Mouse (Mus musculus): ENCODE results near the gene Krtap6-2.
A peak's percentile ranks its signal among the peaks of the same experiment; 100 is the strongest.

Gene Krtap6-2

GRCm38 (mm10) chr16:89420011-89420410 is at the start of gene Krtap6-2:
Krtap6-2 (minus strand) TSS chr16:89420111.
- DNase-seq (ENCODE audit: low spot score), result no peak

DNA sequence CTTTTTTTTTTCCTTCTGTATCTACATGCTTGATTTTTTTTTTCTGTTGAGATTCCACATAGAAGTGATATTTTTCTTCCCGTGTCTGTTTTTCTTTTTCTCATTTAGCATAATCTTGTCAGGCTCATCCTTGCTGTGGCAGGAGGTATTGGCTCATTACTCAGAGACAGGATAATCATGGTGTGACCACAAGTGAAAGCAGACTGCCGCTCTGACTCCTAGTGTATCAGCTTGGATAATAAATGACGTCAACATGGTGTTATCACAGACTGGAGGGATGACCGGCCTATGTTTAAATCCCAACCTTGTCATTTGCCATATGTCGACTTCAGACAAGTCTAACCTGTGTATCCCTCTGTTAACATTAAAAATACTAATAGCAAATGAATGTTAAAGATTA is 41.3 kb upstream of the Krtap6-2 start:
- DNase-seq (ENCODE audit: low spot score), result no peak

GRCm38 (mm10) chr16:89429586-89429985 is 9.7 kb upstream of the Krtap6-2 start:
- DNase-seq (ENCODE audit: low spot score), result no peak

DNA sequence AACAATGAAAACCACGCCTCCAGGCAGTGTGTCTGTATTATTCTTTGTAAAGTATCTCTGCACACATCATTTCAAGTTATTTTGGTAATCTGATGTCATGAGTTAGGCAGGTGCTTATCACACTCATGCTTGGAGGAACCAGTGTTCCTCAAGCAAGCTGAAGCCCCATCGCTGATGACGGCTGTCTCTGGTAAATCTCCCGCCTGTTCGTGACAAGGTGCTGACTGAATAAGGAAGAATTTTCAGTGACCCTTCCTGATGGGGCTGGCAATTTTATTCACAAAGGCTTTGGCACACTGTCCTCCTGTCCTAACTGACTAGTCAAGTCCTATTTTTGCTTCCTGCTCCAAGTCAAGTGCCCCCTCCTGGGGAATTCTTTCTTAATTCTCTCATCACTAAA is 5.4 kb upstream of the Krtap6-2 start:
- peak; percentile 5 for DNase-seq (ENCODE audit: low spot score)

DNA sequence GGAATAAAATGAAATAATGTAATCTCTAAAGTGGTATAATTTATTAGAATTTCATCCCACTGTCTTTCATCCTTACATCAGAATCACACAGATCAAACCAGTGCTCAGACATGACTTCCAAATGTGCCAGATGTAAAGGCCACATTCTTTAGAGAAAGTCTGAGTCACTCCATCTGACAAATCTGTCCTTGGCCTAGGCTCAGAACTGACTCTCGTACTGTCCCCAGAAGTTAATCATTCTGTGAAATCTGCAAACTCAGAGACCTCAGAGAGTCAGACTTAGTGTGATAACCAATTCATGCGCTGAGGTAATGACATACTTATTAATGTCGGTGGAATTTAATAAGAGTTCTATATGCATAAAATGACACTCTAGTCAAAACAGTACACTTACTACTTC is 3.6 kb downstream of the Krtap6-2 start:
- DNase-seq (ENCODE audit: low spot score), result no peak

GRCm38 (mm10) chr16:89410345-89411068 is 9.4 kb downstream of the Krtap6-2 start:
- DNase-seq (ENCODE audit: low spot score), result no peak

GRCm38 (mm10) chr16:89403768-89404167 is 16.1 kb downstream of the Krtap6-2 start, which contains the start of gene Krtap21-1:
Krtap21-1 (minus strand) TSS chr16:89403868.
- DNase-seq (ENCODE audit: low spot score), result no peak

DNA sequence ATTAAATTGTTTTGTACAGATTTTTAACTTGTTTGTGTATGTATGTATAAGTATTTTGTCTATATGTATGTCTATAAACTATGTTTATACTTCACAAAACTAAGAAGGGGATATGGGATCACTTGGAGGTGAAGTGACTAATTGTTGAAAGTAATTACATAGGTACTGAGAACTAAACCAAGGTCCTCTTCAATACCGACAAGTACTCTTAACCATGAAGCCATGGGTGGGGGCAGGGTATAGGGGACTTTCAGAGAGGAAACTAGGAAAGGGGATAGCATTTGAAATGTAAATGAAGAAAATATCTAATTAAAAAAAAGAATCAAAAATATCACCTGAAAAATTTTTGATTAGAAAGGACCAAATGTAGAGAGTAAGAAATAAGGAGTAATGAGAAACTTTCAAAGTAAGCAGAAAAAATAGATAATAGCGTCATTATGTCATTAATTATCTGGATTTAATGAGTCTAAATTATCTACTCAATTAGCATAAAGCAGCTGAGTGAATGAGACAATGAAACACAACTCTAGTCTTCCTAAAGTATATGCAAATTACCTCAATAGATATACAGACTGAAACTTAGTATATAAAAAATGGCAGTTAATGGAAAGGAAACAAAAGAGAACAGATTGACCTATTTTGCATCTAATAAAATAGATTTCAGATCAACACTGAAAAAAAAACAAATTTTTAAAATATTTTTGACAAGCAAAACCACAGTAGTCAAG is 47.0 kb downstream of the Krtap6-2 start:
- no peak for DNase-seq (ENCODE audit: low spot score)
